Comparison of ENCODE assay signal across 25 mouse cellular contexts in genomic region chr4:105326989-105327388, GRCm38 (mm10).
DNase-seq lines count a peak whose midpoint lies in the region; TF ChIP-seq lines count a peak whose summit lies in the region.
"Had no signal": no experiment of that assay in that cellular context is flagged by ENCODE, and none has a peak within 500 bp of the region (broad histone marks: within the 10 kb centered on the region; RNA-seq: fewer than 3 reads in every experiment).

No protein-coding gene starts in this region.

- peak overlapping the region; percentile 1; the same call in 1 of the 2 replicates for H3K27ac ChIP-seq in gastrocnemius, adult 2 months
- H3K27ac ChIP-seq: embryonic facial prominence, embryonic 13.5 days; hindbrain, embryonic 15.5 days; intestine, embryonic 15.5 days; kidney, postnatal 0 days; limb, embryonic 12.5 days; liver, embryonic 15.5 days; midbrain, embryonic 15.5 days had no signal

- intact Hi-C loops in gastrocnemius, adult 2 months (cut with DNase I) = loop anchor here (10.0 kb wide), 1 partner anchor 898 kb away; no protein-coding TSS in a partner anchor
- intact Hi-C loops in left cerebral cortex, postnatal 4 days (cut with DNase I) = no loop called here
- intact Hi-C loops in left cerebral cortex, postnatal 10 days (cut with DNase I) = no loop called here

- peak; percentile 40 for DNase-seq in gastrocnemius, adult 2 months
- no peak for DNase-seq in gastrocnemius, adult 8-10 months (ENCODE audit: low spot score in 2 of 2)
- peak; percentile 18 for DNase-seq in left cerebral cortex, postnatal 4 days
- DNase-seq in left cerebral cortex, postnatal 10 days (ENCODE audit: extremely low spot score in 1 of 2, low spot score in 2 of 2) = no peak
- DNase-seq in embryo, embryonic 9.5 days (ENCODE audit: extremely low spot score) = peak; percentile 25
- DNase-seq in skeletal muscle tissue, adult 2 months (ENCODE audit: low read depth, low spot score) = peak; percentile 46
- DNase-seq in kidney, postnatal 4 days = no peak
- DNase-seq: adrenal gland, postnatal 25 days; cerebellum, adult 2 months; cerebellum, postnatal 14 days; forebrain, postnatal 0 days; heart, postnatal 4 days; kidney, adult 8-10 months; layer of hippocampus, adult 9-11 months; lung, embryonic 14.5 days; lung, postnatal 14 days; thymus, postnatal 14 days had no signal

- no peak for TF ChIP-seq CTCF in gastrocnemius, adult 2 months (IDR thresholded peaks at IDR 0.05)

- H3K4me3 ChIP-seq in gastrocnemius, adult 2 months = no peak overlapping the region
- H3K4me3 ChIP-seq: embryonic facial prominence, embryonic 13.5 days; heart, embryonic 12.5 days; hindbrain, embryonic 15.5 days; intestine, embryonic 15.5 days; limb, embryonic 12.5 days; liver, embryonic 15.5 days; midbrain, embryonic 15.5 days had no signal

Comparison
In these comparisons a context has a peak if more than half of its experiments do, and no peak if none do; other contexts are left out.
1. DNase-seq: peak in gastrocnemius, adult 2 months (single experiment), left cerebral cortex, postnatal 4 days (single experiment), embryo, embryonic 9.5 days (single experiment) and skeletal muscle tissue, adult 2 months (single experiment); none in gastrocnemius, adult 8-10 months (0 of 2), left cerebral cortex, postnatal 10 days (0 of 2) and kidney, postnatal 4 days (0 of 2).